Mouse (Mus musculus) bone marrow, adult 2 months (tissue): Measurements from ENCODE around the gene Ccdc78. TPM values are rescaled to one million over a fixed set of nuclear protein-coding genes. Genes with fewer than 3 reads are reported as not detected.

Experiments
- H3K27ac ChIP-seq: fragments of 200-500 bp; 2 replicates; pipeline ENCODE4 v1.5.1; 2012; ENCODE audit warnings: low read depth, mild to moderate bottlenecking, control low read depth, inconsistent platforms, low read length; ENCODE audit not compliant: control insufficient read depth, poor library complexity, insufficient read depth
- H3K4me1 ChIP-seq: fragments of 200-500 bp; 2 replicates; pipeline ENCODE4 v1.6.1; 2011; ENCODE audit warnings: low read length; ENCODE audit not compliant: control insufficient read depth, insufficient read depth
- H3K4me3 ChIP-seq: fragments of 200-500 bp; replicated peaks from 2 replicates; pipeline ENCODE3; 2011; ENCODE audit warnings: mild to moderate bottlenecking, low read depth, low read length, control low read depth; ENCODE audit not compliant: control insufficient read depth
- CTCF ChIP-seq: fragments of 200-500 bp; IDR thresholded peaks from 2 replicates; pipeline ENCODE4 v1.5.1; 2011; ENCODE audit warnings: low read length, control low read depth; ENCODE audit not compliant: control insufficient read depth, insufficient read depth
- POLR2A ChIP-seq: fragments of 200-500 bp; IDR thresholded peaks from 2 replicates; pipeline ENCODE4 v1.6.1; 2011; ENCODE audit warnings: low read depth, mild to moderate bottlenecking, control low read depth, low read length, borderline replicate concordance; ENCODE audit not compliant: control insufficient read depth
- WGBS: fragments of 180-500 bp; shearing (Covaris S2); methylation state at CpG from one replicate; pipeline ENCODE4 v1.1.7; 2018; 5-methylcytosine and 5-hydroxymethylcytosine counted together
- polyA plus RNA-seq: library from polyadenylated mRNA; stranded (reverse); fragments of >200 nt; gene quantifications from 2 replicates; pipeline ENCODE4 v1.2.4, GENCODE M21; 2011; ENCODE audit warnings: low replicate concordance; ENCODE audit not compliant: missing spikeins, insufficient read depth, insufficient read length

The Ccdc78 gene
- polyA plus RNA-seq, 1 experiment: not detected

GRCm38 (mm10) chr17:25837533-25837932, 51.2 kb downstream of the Ccdc78 start:
- Histone ChIP-seq H3K4me3 (no peak overlapping the region), H3K27ac (no peak overlapping the region), H3K4me1 (no peaks in the 10 kb centered on the region)
- 77% methylated on average over 3 of the region's 3 CpGs for WGBS
- TF ChIP-seq CTCF: no peak
- no peak for TF ChIP-seq POLR2A

- peaks cover 5% of the 10 kb centered on the region for H3K4me1 ChIP-seq
- WGBS: 83% methylated on average over 4 of the region's 4 CpGs
- no peak for TF ChIP-seq POLR2A
- no peak for TF ChIP-seq CTCF
- H3K4me3 ChIP-seq: no peak overlapping the region
- H3K27ac ChIP-seq: no peak overlapping the region
Measured at GRCm38 (mm10) chr17:25838904-25839303, 52.5 kb downstream of the Ccdc78 start.

DNA sequence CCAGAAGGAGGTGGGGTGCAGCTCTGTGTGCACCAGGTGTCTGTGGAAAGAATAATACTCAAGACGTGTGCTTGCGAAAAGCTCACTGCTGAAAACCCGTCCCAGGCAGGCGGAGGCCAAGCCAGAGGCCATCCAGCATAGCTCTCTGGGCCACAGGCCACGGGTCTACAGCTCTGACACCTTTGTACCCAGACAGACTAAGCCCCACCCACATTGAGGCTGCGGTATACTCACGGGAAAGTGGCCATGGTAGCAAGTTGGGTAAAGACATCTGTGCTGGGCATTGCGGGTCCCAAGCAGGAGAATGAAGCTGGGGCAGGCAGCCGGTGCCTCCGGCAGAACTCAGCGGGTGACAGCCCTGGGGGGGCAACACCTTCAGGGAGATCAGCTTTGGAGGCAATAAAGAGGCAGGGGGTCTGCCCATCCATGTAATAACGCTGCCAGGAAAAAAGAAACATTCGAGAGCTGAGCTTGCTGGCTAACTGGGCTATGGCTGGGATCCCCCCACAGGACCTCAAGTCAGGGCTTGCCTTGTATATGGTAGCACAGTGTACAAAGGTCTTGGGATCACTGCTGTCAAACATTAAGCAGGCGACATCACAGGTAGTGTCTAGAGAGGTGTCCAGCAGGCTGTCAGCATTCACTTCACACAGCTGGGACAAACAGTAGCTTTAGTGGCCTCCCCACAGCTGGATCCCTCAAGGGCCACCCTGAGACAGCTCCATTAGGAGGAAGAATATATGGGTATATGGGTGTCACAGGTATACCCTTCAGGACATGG, 53.3 kb downstream of the Ccdc78 start:
- TF ChIP-seq CTCF (no peak), POLR2A (no peak)
- Histone ChIP-seq H3K27ac (no peak overlapping the region), H3K4me1 (peaks cover 5% of the 10 kb centered on the region), H3K4me3 (no peak overlapping the region)
- 88% methylated on average over 14 of the region's 14 CpGs for WGBS

Other genes with a start within 250 kb of the Ccdc78 start
- 1.2 TPM in 2 replicates for gene Sox8, start 215.9 kb upstream of the Ccdc78 start, polyA plus RNA-seq
- gene Lmf1, start 207.5 kb upstream of the Ccdc78 start, polyA plus RNA-seq: 5.3 and 18.8 TPM in 2 replicates
- 4.0 and 6.2 TPM in 2 replicates for gene Gng13, start 69.4 kb upstream of the Ccdc78 start, polyA plus RNA-seq
- gene Chtf18, start 59.2 kb upstream of the Ccdc78 start, polyA plus RNA-seq: 58.2 and 136 TPM in 2 replicates
- 3.6 and 8.6 TPM in 2 replicates for gene Rpusd1, start 58.9 kb upstream of the Ccdc78 start, polyA plus RNA-seq
- gene Mslnl, start 50.5 kb upstream of the Ccdc78 start, polyA plus RNA-seq: not detected in 2 replicates
- 1.7 TPM in 1 of 2 replicates, not detected in the other for gene Msln, start 32.2 kb upstream of the Ccdc78 start, polyA plus RNA-seq
- 11.8 and 17.0 TPM in 2 replicates for gene Narfl, start 12.8 kb upstream of the Ccdc78 start, polyA plus RNA-seq
- 26.2 and 45.8 TPM in 2 replicates for gene Haghl, start 907 bp upstream of the Ccdc78 start, polyA plus RNA-seq
- gene Fam173a, start 6.3 kb downstream of the Ccdc78 start, polyA plus RNA-seq: 33.4 and 149 TPM in 2 replicates
- 4.6 TPM in 1 of 2 replicates, not detected in the other for gene AC134908.4, start 9.1 kb downstream of the Ccdc78 start, polyA plus RNA-seq
- 38.6 and 74.8 TPM in 2 replicates for gene Metrn, start 10.6 kb downstream of the Ccdc78 start, polyA plus RNA-seq
- not detected in 2 replicates for gene Fbxl16, start 22.5 kb downstream of the Ccdc78 start, polyA plus RNA-seq
- gene Wdr24, start 37.0 kb downstream of the Ccdc78 start, polyA plus RNA-seq: 6.8 and 17.0 TPM in 2 replicates
- 8.8 and 13.4 TPM in 2 replicates for gene Jmjd8, start 42.3 kb downstream of the Ccdc78 start, polyA plus RNA-seq
- 125 and 140 TPM in 2 replicates for gene Stub1, start 46.8 kb downstream of the Ccdc78 start, polyA plus RNA-seq
- 3.2 and 10.7 TPM in 2 replicates for gene Rhbdl1, start 50.7 kb downstream of the Ccdc78 start, polyA plus RNA-seq
- 6.7 TPM in 1 of 2 replicates, not detected in the other for gene Gm20683, start 55.2 kb downstream of the Ccdc78 start, polyA plus RNA-seq
- 33.5 and 50.5 TPM in 2 replicates for gene Rhot2, start 58.3 kb downstream of the Ccdc78 start, polyA plus RNA-seq
- 31.1 and 62.0 TPM in 2 replicates for gene Wdr90, start 74.9 kb downstream of the Ccdc78 start, polyA plus RNA-seq
- 6.8 and 12.7 TPM in 2 replicates for gene Mcrip2, start 82.2 kb downstream of the Ccdc78 start, polyA plus RNA-seq
- gene Mettl26, start 88.5 kb downstream of the Ccdc78 start, polyA plus RNA-seq: 25.6 and 30.0 TPM in 2 replicates
- 1.6 and 2.2 TPM in 2 replicates for gene Wfikkn1, start 94.3 kb downstream of the Ccdc78 start, polyA plus RNA-seq
- 5.0 and 6.9 TPM in 2 replicates for gene Rab40c, start 133.1 kb downstream of the Ccdc78 start, polyA plus RNA-seq
- 241 and 296 TPM in 2 replicates for gene Pigq, start 158.4 kb downstream of the Ccdc78 start, polyA plus RNA-seq
- 3.8 and 6.8 TPM in 2 replicates for gene Nhlrc4, start 158.4 kb downstream of the Ccdc78 start, polyA plus RNA-seq
- not detected in 2 replicates for gene A930017K11Rik, start 166.0 kb downstream of the Ccdc78 start, polyA plus RNA-seq
- gene Capn15, start 199.2 kb downstream of the Ccdc78 start, polyA plus RNA-seq: 11.7 and 18.2 TPM in 2 replicates